Mouse (Mus musculus): ENCODE measurements at regions not wholly inside any gene's neighbourhood (a gene's known extent, or its start where the extent isn't known, plus 50 kb on each side); places are given as distances from the start of the nearest gene placed in this dataset.

DNA sequence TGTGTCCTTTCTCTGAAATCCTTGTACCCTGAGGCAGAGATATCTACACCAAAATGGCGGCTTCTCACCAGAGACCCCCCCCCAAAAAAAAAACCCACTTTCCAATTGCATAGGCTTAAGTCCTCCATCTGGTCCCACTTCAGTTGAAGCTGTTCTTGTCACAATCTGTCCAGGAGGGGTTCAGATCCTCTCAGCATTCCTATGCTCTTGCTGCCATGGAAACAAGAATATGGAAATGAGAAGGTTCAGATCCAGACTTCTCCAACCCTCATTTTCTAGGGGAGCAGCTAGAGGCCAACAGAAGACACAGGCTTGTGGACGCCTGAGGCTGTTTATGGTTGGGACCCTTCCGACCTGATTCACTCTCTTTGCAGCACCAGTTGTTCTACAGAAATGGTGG lies 1569.7 kb upstream of the Gm6569 start:
- 70% methylated on average over 3 of the region's 3 CpGs for WGBS
- H3K4me3 ChIP-seq (replicated peaks; ENCODE audit: extremely low read depth, low read depth, low read length), result no peak overlapping the region
- TF ChIP-seq POLR2A (IDR thresholded peaks at IDR 0.05; ENCODE audit: borderline replicate concordance, extremely low read depth, low read depth, low read length), result no peak
- no peak for TF ChIP-seq CTCF (IDR thresholded peaks at IDR 0.05; ENCODE audit: insufficient read depth, low read length)
- no peaks in the 10 kb centered on the region for H3K4me1 ChIP-seq (ENCODE audit: control insufficient read depth, insufficient read depth, low read length)
- no peak for DNase-seq

DNA sequence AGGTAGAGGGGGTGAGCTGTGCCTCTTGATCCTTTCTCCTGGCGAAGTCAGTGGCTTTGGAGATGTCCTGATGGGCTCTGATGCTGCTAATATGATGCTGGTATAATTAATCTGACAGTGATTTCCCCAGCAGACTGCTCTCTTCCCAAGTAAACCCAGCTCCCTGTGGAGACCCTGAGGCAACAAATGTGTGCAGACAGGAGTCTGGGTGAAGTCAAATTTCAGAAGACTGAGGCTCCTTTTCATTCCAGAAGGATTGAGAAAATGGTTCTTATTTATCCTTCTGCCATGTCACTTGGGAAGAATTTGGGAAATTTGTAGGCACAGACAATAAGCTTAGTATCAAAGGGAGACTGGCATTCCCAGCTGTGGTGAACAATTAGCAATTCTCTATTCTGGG lies 1550.5 kb upstream of the Gm6569 start:
- TF ChIP-seq POLR2A (IDR thresholded peaks at IDR 0.05; ENCODE audit: borderline replicate concordance, extremely low read depth, low read depth, low read length), result no peak
- TF ChIP-seq CTCF (IDR thresholded peaks at IDR 0.05; ENCODE audit: insufficient read depth, low read length), result no peak
- Histone ChIP-seq H3K4me3 (replicated peaks; ENCODE audit: extremely low read depth, low read depth, low read length) (no peak overlapping the region), H3K4me1 (ENCODE audit: control insufficient read depth, insufficient read depth, low read length) (no peaks in the 10 kb centered on the region)
- 28% methylated on average over 1 of the region's 1 CpGs for WGBS
- DNase-seq, result no peak

DNA sequence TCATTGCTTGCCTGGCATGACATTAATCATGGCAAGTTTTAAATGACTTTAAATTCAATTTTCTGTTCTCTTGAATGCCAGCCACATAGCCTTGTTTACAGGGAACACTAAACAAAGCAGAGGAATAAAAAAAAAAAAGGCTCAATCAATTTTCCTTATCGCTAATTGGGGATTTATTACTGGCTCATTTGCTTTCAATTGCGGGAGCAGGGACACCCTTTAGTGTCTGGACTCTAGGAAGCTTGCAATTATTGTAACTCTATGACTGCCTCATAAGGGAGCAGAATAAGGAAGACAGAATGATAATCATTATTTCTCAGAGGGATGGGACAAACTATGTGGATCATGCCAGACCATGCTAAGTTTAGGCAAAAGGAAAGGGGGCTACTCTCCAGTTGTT lies 1537.7 kb upstream of the Gm6569 start:
- no peak for DNase-seq
- TF ChIP-seq POLR2A (IDR thresholded peaks at IDR 0.05; ENCODE audit: borderline replicate concordance, extremely low read depth, low read depth, low read length) (no peak), CTCF (IDR thresholded peaks at IDR 0.05; ENCODE audit: insufficient read depth, low read length) (no peak)
- 88% methylated on average over 2 of the region's 2 CpGs for WGBS
- H3K4me3 ChIP-seq (replicated peaks; ENCODE audit: extremely low read depth, low read depth, low read length), result no peak overlapping the region
- no peaks in the 10 kb centered on the region for H3K4me1 ChIP-seq (ENCODE audit: control insufficient read depth, insufficient read depth, low read length)

DNA sequence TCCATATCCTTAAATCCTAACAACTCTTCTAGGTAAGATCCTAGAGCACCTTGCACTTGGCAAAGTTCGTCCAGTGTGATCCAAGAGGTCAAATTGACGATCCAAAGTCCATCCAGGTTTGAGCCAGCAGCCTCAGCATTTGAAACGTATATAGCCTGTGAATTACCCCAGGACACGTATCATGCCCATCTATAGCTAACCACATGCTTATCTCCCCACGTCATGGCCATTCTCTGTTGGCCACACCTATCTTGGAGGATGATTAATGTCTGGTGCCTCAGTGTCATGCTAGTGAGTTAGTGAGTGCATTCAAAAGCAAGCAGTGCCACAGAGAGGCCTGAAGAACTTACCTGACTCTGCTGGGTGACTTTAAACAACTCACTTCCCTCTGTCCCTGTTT lies 1521.9 kb upstream of the Gm6569 start:
- Histone ChIP-seq H3K4me3 (replicated peaks; ENCODE audit: extremely low read depth, low read depth, low read length) (no peak overlapping the region), H3K4me1 (ENCODE audit: control insufficient read depth, insufficient read depth, low read length) (no peaks in the 10 kb centered on the region)
- WGBS, result 68% methylated on average over 5 of the region's 5 CpGs
- TF ChIP-seq POLR2A (IDR thresholded peaks at IDR 0.05; ENCODE audit: borderline replicate concordance, extremely low read depth, low read depth, low read length) (no peak), CTCF (IDR thresholded peaks at IDR 0.05; ENCODE audit: insufficient read depth, low read length) (no peak)
- DNase-seq, result no peak

DNA sequence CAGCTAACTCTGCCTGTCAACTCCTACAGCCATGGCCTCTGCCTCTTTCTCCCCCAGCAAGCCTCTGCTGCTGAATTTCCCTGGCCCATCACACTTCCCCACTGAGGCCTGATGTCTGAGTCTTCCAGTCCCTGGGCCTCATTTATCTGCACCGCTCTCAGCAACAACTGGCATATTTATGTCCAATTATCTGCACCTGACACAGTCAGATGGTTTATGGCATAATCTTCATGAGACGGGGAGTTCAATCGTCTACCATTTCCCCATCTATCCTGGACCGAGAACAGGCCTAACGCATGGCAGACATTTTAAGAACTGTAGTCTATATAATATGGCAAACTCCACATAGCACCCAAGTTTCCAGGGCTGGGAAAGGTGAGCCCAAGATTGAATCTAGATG lies 1512.8 kb upstream of the Gm6569 start:
- Histone ChIP-seq H3K4me3 (replicated peaks; ENCODE audit: extremely low read depth, low read depth, low read length) (no peak overlapping the region), H3K4me1 (ENCODE audit: control insufficient read depth, insufficient read depth, low read length) (no peaks in the 10 kb centered on the region)
- TF ChIP-seq CTCF (IDR thresholded peaks at IDR 0.05; ENCODE audit: insufficient read depth, low read length) (no peak), POLR2A (IDR thresholded peaks at IDR 0.05; ENCODE audit: borderline replicate concordance, extremely low read depth, low read depth, low read length) (no peak)
- no peak for DNase-seq
- WGBS, result 91% methylated on average over 5 of the region's 5 CpGs

DNA sequence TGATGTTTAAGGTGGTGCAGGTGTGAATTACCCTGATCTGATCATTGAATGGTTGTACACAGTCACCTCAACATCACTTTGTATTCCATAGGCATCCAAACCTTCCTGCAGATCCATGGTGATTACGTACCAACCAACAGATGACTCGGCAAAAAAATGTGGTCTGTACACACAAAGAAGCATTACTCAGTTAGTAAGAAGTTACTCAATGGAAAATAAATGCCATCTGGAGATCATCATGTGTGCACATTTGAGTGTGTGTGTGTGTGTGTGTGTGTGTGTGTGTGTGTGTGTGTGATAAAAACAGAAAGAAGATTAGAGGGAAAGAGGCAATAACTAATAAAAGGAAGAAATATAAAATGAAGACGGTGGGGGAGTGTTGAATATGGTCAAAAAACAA lies 1512.2 kb upstream of the Gm6569 start:
- no peaks in the 10 kb centered on the region for H3K4me1 ChIP-seq (ENCODE audit: control insufficient read depth, insufficient read depth, low read length)
- DNase-seq, result no peak
- no peak for TF ChIP-seq POLR2A (IDR thresholded peaks at IDR 0.05; ENCODE audit: borderline replicate concordance, extremely low read depth, low read depth, low read length)
- no peak for TF ChIP-seq CTCF (IDR thresholded peaks at IDR 0.05; ENCODE audit: insufficient read depth, low read length)
- 89% methylated on average over 3 of the region's 3 CpGs for WGBS
- no peak overlapping the region for H3K4me3 ChIP-seq (replicated peaks; ENCODE audit: extremely low read depth, low read depth, low read length)

DNA sequence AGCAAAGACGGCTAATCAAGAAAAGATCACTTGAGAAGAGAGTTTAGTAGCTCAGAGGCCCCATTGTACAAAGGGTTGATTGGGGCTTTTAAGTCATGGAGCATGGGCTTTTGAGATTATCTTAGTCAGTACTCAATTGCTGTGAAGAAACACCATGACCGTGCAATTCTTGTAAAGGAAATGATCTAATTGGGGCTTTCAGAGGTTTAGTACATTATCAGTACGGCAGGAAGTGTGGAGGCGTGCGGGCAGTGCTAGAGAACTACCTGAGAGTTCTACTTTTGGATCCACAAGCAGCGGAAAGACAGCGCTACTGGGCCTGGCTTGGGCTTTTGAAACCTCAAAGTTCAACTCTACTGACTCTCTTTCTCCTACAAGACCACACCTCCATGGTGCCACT lies 1511.2 kb upstream of the Gm6569 start:
- DNase-seq, result no peak
- 74% methylated on average over 7 of the region's 7 CpGs for whole genome bisulfite sequencing

DNA sequence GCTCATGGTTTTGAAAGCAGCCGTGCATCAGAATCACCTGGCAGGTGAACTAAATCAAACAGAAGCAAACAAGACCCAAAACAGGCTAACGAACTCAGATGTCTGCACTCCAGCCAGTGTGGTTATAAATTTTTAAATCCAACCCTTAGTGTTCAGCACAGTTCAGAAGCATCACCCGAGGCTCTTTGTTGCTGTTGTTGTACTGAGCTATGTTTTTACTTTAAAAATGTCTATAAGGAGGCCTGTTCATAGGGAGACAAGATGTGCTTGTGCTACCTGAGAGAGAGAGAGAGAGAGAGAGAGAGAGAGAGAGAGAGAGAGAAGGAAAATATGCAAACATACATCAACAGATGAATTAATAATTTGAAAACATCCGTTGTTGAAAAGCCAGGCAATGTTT lies 1503.1 kb upstream of the Gm6569 start:
- no peaks in the 10 kb centered on the region for H3K4me1 ChIP-seq (ENCODE audit: control insufficient read depth, insufficient read depth, low read length)
- WGBS, result 67% methylated on average over 4 of the region's 4 CpGs
- H3K4me3 ChIP-seq (replicated peaks; ENCODE audit: extremely low read depth, low read depth, low read length), result no peak overlapping the region
- TF ChIP-seq CTCF (IDR thresholded peaks at IDR 0.05; ENCODE audit: insufficient read depth, low read length), result no peak
- TF ChIP-seq POLR2A (IDR thresholded peaks at IDR 0.05; ENCODE audit: borderline replicate concordance, extremely low read depth, low read depth, low read length), result no peak
- DNase-seq, result no peak

More for the DNA sequence above, 1511.2 kb upstream of the Gm6569 start:
- H3K4me1 ChIP-seq (ENCODE audit: control insufficient read depth, insufficient read depth, low read length), result no peaks in the 10 kb centered on the region
- no peak overlapping the region for H3K4me3 ChIP-seq (replicated peaks; ENCODE audit: extremely low read depth, low read depth, low read length)
- no peak for TF ChIP-seq CTCF (IDR thresholded peaks at IDR 0.05; ENCODE audit: insufficient read depth, low read length)
- no peak for TF ChIP-seq POLR2A (IDR thresholded peaks at IDR 0.05; ENCODE audit: borderline replicate concordance, extremely low read depth, low read depth, low read length)

DNA sequence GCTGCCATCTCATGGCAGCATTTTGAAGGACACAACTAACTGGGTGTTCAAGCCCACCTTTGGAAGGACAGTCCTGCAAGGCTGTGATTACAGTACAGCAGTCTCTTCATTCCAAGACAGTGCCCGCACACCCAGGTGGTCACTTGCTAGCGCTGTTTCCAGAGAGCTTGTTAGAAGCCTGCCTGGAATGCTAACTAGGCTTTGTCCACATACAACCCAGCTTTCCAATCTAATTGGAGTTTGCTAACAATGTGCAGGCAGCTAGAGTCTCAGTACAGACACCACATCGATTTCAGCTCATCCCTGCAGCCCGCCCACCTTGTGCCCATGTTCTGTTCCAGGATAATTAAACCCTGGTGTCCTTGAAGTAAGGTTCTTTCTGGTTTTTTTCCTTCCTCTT lies 1499.9 kb upstream of the Gm6569 start:
- 82% methylated on average over 4 of the region's 4 CpGs for WGBS
- H3K4me1 ChIP-seq (ENCODE audit: control insufficient read depth, insufficient read depth, low read length), result no peaks in the 10 kb centered on the region
- DNase-seq, result no peak
- H3K4me3 ChIP-seq (replicated peaks; ENCODE audit: extremely low read depth, low read depth, low read length), result no peak overlapping the region
- TF ChIP-seq POLR2A (IDR thresholded peaks at IDR 0.05; ENCODE audit: borderline replicate concordance, extremely low read depth, low read depth, low read length), result no peak
- no peak for TF ChIP-seq CTCF (IDR thresholded peaks at IDR 0.05; ENCODE audit: insufficient read depth, low read length)

DNA sequence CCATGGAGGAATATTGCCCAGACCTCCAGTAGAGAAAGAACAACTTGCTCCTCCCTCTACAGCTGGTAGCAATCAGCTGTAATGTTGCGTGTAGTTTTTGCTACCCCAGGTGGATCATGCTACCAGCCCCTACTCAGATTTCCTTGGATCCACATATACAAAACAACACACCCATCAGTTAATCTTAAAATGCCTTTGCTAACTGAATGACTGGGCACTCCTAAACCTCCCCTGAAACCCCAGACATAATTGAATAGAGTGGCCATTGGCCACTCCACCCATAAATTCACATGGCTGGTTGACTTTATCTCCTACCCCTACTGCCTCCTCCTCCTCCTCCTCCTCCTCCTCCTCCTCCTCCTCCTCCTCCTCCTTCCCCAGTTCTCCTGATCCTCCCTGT lies 1494.7 kb upstream of the Gm6569 start:
- Histone ChIP-seq H3K4me1 (ENCODE audit: control insufficient read depth, insufficient read depth, low read length) (no peaks in the 10 kb centered on the region), H3K4me3 (replicated peaks; ENCODE audit: extremely low read depth, low read depth, low read length) (no peak overlapping the region)
- TF ChIP-seq CTCF (IDR thresholded peaks at IDR 0.05; ENCODE audit: insufficient read depth, low read length), result no peak
- TF ChIP-seq POLR2A (IDR thresholded peaks at IDR 0.05; ENCODE audit: borderline replicate concordance, extremely low read depth, low read depth, low read length), result no peak
- 77% methylated on average over 1 of the region's 1 CpGs for WGBS
- DNase-seq, result no peak

DNA sequence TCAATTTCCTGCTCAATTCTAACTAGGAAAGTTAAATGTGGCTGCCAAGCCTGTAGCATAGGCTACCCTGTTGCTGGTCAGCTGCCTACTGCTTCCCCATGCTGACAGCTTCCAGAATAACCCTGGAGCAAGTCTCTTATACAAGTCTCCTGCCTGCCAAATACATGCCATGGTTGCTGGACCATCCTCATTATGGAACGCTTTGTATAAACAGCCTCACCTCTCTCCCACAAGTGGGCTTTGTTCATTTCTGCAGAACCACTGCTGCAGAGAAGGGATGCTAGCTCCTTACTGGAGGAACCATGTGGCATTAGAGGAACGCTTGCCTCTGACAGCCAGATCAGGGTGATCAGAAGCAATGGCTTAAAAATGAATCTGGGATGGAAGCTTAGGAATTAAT lies 1492.4 kb upstream of the Gm6569 start:
- DNase-seq, result no peak
- TF ChIP-seq POLR2A (IDR thresholded peaks at IDR 0.05; ENCODE audit: borderline replicate concordance, extremely low read depth, low read depth, low read length) (no peak), CTCF (IDR thresholded peaks at IDR 0.05; ENCODE audit: insufficient read depth, low read length) (no peak)
- WGBS, result 76% methylated on average over 2 of the region's 2 CpGs
- H3K4me1 ChIP-seq (ENCODE audit: control insufficient read depth, insufficient read depth, low read length), result no peaks in the 10 kb centered on the region
- H3K4me3 ChIP-seq (replicated peaks; ENCODE audit: extremely low read depth, low read depth, low read length), result no peak overlapping the region

Data from lung, adult 2 months (tissue).